Mouse (Mus musculus) splenic B cell, adult 2 months (primary cell): ENCODE measurements at regions not wholly inside any gene's neighbourhood (a gene's known extent, or its start where the extent isn't known, plus 50 kb on each side); places are given as distances from the start of the nearest gene placed in this dataset.

Experiments used
- DNase-seq: peaks from one replicate; pipeline ENCODE4 v3.0.0-alpha.2; 2011; ENCODE audit warnings: low read depth, low spot score
- H3K27me3 ChIP-seq: 2 replicates; pipeline ENCODE4 v1.6.1; 2012; ENCODE audit warnings: mild to moderate bottlenecking, low read length, moderate library complexity, mixed read lengths; ENCODE audit not compliant: control insufficient read depth, poor library complexity, insufficient read depth, severe bottlenecking
- H3K36me3 ChIP-seq: 2 replicates; pipeline ENCODE4 v1.6.1; 2012; ENCODE audit warnings: mild to moderate bottlenecking, low read length, moderate library complexity, mixed read lengths; ENCODE audit not compliant: control insufficient read depth, poor library complexity, insufficient read depth, severe bottlenecking

DNA sequence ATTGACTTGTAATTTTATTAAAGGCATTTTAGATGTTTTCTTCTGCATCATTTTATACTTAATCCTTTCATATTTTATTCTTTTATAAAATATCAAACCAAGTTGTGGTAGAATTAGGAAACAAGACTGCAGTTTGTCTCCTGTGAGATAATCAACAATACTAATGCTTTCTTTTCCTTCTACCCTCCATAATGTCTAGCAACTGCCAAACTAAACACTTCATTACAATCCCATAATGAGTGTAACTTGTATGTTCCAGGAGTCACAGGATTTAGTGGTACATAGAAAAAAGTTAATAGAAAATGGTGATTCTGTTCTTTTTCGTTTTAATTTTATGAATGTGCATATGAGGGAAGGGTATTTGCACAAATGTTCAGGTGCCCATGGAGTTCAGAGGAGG lies 782.4 kb downstream of the Fat4 start:
- Histone ChIP-seq H3K27me3 (no peaks in the 10 kb centered on the region), H3K36me3 (no peaks in the 10 kb centered on the region)
- no peak for DNase-seq

- H3K36me3 ChIP-seq: no peaks in the 10 kb centered on the region
- no peaks in the 10 kb centered on the region for H3K27me3 ChIP-seq
- DNase-seq: no peak
Measured at GRCm38 (mm10) chr3:39673997-39674396, 787.3 kb downstream of the Fat4 start.

DNA sequence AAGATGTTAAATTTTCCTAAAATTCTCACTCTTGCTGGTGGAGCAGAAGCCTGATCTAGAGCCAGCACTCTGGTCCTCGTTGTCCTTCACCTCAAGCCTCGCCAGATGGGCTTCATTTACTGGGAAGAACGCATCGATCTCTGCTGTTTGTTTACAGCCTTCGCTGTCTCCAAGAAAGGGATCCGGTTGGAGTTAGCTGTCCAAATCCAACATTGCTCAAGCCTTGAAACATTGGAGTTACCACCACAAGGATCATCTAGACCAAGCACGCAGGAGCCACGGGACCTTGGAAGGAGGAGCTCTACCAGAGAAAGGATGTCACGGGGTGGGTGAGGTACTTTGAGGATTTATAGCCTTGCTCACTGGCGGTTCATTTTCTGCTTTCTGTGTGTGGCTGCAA lies 788.2 kb downstream of the Fat4 start:
- no peak for DNase-seq

DNA sequence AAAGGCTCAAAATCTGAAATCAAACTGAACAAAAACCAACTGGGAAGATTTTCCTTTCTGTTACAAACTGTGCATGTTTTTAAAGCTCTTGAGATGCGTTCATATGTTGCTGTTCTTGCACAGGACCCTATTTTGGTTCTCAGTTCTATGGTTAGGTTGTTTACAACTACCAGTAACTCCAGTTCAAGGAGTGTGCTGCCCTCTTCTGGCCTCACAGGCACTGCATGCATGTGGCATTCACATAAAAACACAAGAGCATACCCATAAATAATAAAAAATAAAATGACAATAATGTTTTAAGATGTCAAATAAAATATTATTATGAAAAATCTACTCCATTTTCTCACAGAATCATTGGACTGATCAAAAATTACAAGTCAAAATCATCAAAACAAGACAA lies 818.9 kb downstream of the Fat4 start:
- Histone ChIP-seq H3K27me3 (no peaks in the 10 kb centered on the region), H3K36me3 (no peaks in the 10 kb centered on the region)
- no peak for DNase-seq

More for the DNA sequence above, 788.2 kb downstream of the Fat4 start:
- Histone ChIP-seq H3K27me3 (no peaks in the 10 kb centered on the region), H3K36me3 (no peaks in the 10 kb centered on the region)

GRCm38 (mm10) chr3:39712795-39713709 lies 818.0 kb upstream of the Intu start:
- DNase-seq: no peak
- Histone ChIP-seq H3K36me3 (no peaks in the 10 kb centered on the region), H3K27me3 (no peaks in the 10 kb centered on the region)

GRCm38 (mm10) chr3:39714056-39714592 lies 817.0 kb upstream of the Intu start:
- DNase-seq: no peak
- H3K36me3 ChIP-seq: no peaks in the 10 kb centered on the region
- H3K27me3 ChIP-seq: no peaks in the 10 kb centered on the region

DNA sequence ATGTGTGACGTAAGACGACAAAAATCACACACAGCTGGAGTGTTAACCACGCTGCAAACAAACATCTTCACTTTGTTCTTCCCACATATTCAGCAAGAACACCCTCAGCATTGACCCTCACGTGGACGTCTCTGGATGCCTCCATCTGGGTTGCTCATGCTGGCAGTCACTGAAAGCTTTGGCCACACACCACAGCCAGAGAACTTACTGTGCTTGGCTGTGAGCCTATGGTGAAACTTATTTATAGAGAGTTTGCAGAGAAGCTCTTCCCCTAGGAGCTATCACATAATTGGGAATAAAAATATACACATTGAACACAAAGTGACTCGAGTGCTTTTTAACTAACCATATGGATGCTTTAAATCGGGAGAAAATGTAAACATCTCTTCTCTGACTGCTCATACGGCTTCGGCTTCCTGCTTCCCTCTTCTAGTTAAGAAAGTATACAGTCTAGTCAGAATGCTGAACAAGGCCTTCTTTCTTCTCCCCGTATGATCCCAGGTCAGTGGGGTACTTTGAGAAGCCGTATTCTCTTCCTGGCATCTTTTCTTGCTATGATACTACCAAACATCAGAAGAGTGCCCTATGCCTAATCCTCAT lies 812.0 kb upstream of the Intu start:
- DNase-seq: no peak
- no peaks in the 10 kb centered on the region for H3K36me3 ChIP-seq

DNA sequence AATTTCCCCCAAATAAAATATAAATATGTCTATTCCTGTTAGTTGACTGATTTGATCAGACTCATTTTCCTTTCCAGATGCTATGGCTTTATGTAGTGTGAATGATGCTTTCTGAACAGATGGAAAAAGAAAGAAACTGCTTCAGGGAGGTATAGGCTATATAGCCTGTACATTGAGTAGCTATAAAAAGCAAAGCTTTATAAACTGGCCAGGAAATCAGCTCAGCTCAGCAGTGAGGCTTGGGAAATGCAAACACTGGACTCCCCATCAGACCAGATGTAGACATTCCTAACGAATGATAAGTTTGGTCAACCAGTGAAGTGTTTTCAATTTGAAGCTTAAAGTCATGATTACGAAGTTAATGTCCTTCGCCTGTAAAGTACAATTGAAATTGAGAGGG lies 805.3 kb upstream of the Intu start:
- no peak for DNase-seq
- Histone ChIP-seq H3K36me3 (no peaks in the 10 kb centered on the region), H3K27me3 (no peaks in the 10 kb centered on the region)

More for the DNA sequence above, 812.0 kb upstream of the Intu start:
- H3K27me3 ChIP-seq: no peaks in the 10 kb centered on the region

DNA sequence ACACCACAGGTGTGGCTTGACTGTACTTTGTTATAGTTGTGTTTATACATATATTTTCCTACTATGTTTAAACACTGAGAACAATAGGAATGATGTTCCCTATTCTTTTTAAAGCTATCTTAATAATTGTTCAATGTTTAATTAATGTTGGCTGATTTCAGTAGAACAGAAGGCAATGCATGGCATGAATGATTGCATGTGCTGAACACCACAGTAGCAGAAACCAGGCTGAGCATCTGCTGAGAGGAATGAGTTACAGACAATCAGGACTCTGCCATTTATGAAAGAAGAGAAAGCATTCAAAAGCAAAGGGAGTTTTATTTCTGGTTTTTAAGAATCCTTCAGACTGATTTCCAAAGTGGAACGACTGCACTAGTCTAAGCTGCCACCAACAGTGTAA lies 794.4 kb upstream of the Intu start:
- no peaks in the 10 kb centered on the region for H3K36me3 ChIP-seq
- H3K27me3 ChIP-seq: no peaks in the 10 kb centered on the region
- DNase-seq: no peak

DNA sequence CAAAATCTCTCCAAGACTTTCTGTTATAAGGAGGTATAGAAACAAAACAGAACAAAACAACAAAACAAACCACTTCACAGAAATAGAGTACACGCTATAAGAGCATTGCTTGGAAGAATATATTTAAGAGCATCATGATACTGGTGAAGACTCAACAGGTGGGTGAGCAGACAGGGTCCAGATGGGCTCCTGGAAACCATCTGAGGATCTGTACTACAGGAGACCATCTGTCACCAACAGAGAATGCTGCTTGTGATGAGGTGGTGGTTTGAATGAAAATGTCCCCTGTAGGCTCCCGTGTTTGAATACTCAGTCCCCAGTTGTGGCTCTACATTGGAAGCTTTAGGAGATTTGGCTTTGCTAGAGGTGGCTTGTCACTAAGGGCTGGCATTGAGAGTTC lies 785.1 kb upstream of the Intu start:
- no peaks in the 10 kb centered on the region for H3K27me3 ChIP-seq
- no peaks in the 10 kb centered on the region for H3K36me3 ChIP-seq
- no peak for DNase-seq

- DNase-seq: no peak
- Histone ChIP-seq H3K27me3 (no peaks in the 10 kb centered on the region), H3K36me3 (no peaks in the 10 kb centered on the region)
Measured at GRCm38 (mm10) chr3:39768981-39769568, 762.0 kb upstream of the Intu start.

DNA sequence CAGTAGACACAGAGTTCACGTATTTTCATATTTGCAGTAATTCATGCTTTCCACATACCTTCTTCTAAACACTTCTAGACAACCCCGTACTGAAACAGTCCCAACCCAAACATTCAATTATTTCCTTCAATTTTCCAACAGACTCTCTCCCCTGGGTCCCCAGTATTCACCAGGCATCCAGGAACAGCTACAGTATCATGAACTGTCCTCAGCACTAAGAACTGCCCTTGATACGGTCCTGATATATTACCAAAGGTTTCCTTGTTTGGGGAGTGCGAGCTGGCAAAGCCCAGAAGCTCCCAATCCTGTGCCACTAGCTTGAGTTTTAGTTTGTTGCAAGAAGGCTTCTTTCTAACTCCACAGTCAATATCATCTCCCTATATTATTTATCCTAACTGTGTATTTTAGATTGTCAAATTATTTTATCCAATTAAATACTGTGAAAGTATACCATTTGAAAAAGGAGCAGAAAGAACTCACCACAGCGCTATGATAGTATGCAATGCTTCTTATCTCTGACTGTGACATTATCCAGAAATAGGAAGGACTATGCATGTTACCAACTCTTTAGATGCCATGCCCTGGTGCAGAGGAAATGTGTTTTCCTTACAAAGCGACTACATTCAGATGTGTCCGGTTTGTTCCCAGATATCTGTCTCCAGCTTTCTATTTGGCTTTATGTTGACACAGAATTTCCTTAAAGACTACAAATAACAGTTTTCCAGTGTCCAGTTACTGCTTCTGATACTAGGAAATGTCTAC lies 754.6 kb upstream of the Intu start:
- Histone ChIP-seq H3K36me3 (no peaks in the 10 kb centered on the region), H3K27me3 (no peaks in the 10 kb centered on the region)
- no peak for DNase-seq

GRCm38 (mm10) chr3:39779690-39780218 lies 751.3 kb upstream of the Intu start:
- DNase-seq: no peak

DNA sequence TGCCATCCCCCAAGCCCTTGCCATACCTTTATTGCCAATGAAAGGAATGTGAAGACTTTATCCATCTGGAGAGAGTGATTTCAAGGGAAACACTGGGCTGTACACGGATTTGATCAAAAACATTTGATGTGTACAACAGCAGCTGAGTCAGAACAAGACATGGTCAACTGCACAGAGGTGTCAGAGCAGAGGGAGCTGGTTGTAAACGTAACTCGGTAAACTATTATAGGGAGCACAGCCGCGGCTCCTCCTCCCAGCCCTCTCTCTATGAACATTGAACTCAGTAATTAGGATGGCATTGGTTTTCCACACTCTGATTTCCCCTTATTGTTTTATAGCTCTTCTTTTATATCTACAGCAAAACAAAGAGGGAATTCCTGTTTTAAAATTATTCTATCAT lies 750.8 kb upstream of the Intu start:
- no peaks in the 10 kb centered on the region for H3K36me3 ChIP-seq
- DNase-seq: no peak
- no peaks in the 10 kb centered on the region for H3K27me3 ChIP-seq

More at GRCm38 (mm10) chr3:39779690-39780218, 751.3 kb upstream of the Intu start:
- Histone ChIP-seq H3K27me3 (no peaks in the 10 kb centered on the region), H3K36me3 (no peaks in the 10 kb centered on the region)
